Comparison of ENCODE assay signal across 21 mouse cellular contexts in genomic region chr4:115703927-115704505, GRCm38 (mm10). TPM values are rescaled to one million over a fixed set of nuclear protein-coding genes. Genes with fewer than 3 reads are reported as not detected.
"Had no signal": no experiment of that assay in that cellular context is flagged by ENCODE, and none has a peak within 500 bp of the region (broad histone marks: within the 10 kb centered on the region; RNA-seq: fewer than 3 reads in every experiment).

No protein-coding gene starts in this region.

- H3K27me3 ChIP-seq: limb, embryonic 12.5 days; limb, embryonic 15.5 days; liver, embryonic 12.5 days; liver, embryonic 15.5 days; lung, embryonic 15.5 days; midbrain, embryonic 12.5 days; midbrain, embryonic 15.5 days; neural tube, embryonic 12.5 days; neural tube, embryonic 15.5 days had no signal

- DNase-seq: kidney, adult 18-20 months; kidney, postnatal 4 days; left cerebral cortex, postnatal 4 days; right cerebral cortex, adult 18-20 months; right cerebral cortex, postnatal 14 days; right cerebral cortex, postnatal 4 days; thymus, adult 2 months; thymus, postnatal 14 days had no signal

- ATAC-seq: inflammation-experienced regulatory T-cells, adult 6 months; intestine, embryonic 16.5 days; liver, embryonic 12.5 days; midbrain, embryonic 15.5 days had no signal

- H3K4me2 ChIP-seq: limb, embryonic 12.5 days; limb, embryonic 15.5 days; liver, embryonic 12.5 days; liver, embryonic 15.5 days; lung, embryonic 15.5 days; midbrain, embryonic 12.5 days; midbrain, embryonic 15.5 days; neural tube, embryonic 12.5 days; neural tube, embryonic 15.5 days had no signal

- H3K4me3 ChIP-seq: limb, embryonic 12.5 days; limb, embryonic 15.5 days; liver, embryonic 12.5 days; liver, embryonic 15.5 days; lung, embryonic 15.5 days; midbrain, embryonic 12.5 days; midbrain, embryonic 15.5 days; neural tube, embryonic 12.5 days; neural tube, embryonic 15.5 days had no signal

- H3K36me3 ChIP-seq: limb, embryonic 12.5 days; limb, embryonic 15.5 days; liver, embryonic 12.5 days; liver, embryonic 15.5 days; lung, embryonic 15.5 days; midbrain, embryonic 12.5 days; midbrain, embryonic 15.5 days; neural tube, embryonic 12.5 days; neural tube, embryonic 15.5 days had no signal

- H3K27ac ChIP-seq: limb, embryonic 12.5 days; limb, embryonic 15.5 days; liver, embryonic 12.5 days; liver, embryonic 15.5 days; lung, embryonic 15.5 days; macrophage; midbrain, embryonic 12.5 days; midbrain, embryonic 15.5 days; neural tube, embryonic 12.5 days; neural tube, embryonic 15.5 days; stomach, postnatal 0 days had no signal

- H3K9ac ChIP-seq: limb, embryonic 12.5 days; limb, embryonic 15.5 days; liver, embryonic 12.5 days; liver, embryonic 15.5 days; lung, embryonic 15.5 days; midbrain, embryonic 12.5 days; midbrain, embryonic 15.5 days; neural tube, embryonic 12.5 days; neural tube, embryonic 15.5 days had no signal

- H3K4me1 ChIP-seq: limb, embryonic 15.5 days; liver, embryonic 12.5 days; liver, embryonic 15.5 days; lung, embryonic 15.5 days; midbrain, embryonic 12.5 days; midbrain, embryonic 15.5 days; neural tube, embryonic 12.5 days; neural tube, embryonic 15.5 days had no signal

- H3K9me3 ChIP-seq: limb, embryonic 12.5 days; limb, embryonic 15.5 days; liver, embryonic 12.5 days; liver, embryonic 15.5 days; lung, embryonic 15.5 days; midbrain, embryonic 12.5 days; midbrain, embryonic 15.5 days; neural tube, embryonic 12.5 days; neural tube, embryonic 15.5 days had no signal

RNA-seq across cellular contexts. Expression of gene Cyp4b1, which starts 56.5 kb away (rescaled TPM):
- polyA plus RNA-seq: inflammation-experienced regulatory T-cells, adult 6 months; limb, embryonic 12.5 days; macrophage; midbrain, embryonic 12.5 days had no signal
